Mouse (Mus musculus) liver, embryonic 13.5 days (tissue): ENCODE measurements around the gene Ano4. TPM values are rescaled to one million over a fixed set of nuclear protein-coding genes. Genes with fewer than 3 reads are reported as not detected.

Experiments used
- ATAC-seq: fragments of 200-750 bp; cut with Nextera tagmentation; 2 replicates; pipeline ENCODE4 v1.8.0; 2017; ENCODE audit warnings: low read depth, mild to moderate bottlenecking, moderate number of reproducible peaks, moderate library complexity
- DNase-seq: peaks from one replicate; pipeline ENCODE4 v3.0.0; 2022
- H3K27ac ChIP-seq: fragments of 300-500 bp; sonication (generic); 2 replicates; pipeline ENCODE4 v1.5.1; 2015; ENCODE audit warnings: moderate library complexity, mild to moderate bottlenecking, inconsistent platforms
- H3K27me3 ChIP-seq: fragments of 300-500 bp; sonication (generic); 2 replicates; pipeline ENCODE4 v1.6.1; 2015; ENCODE audit warnings: mild to moderate bottlenecking, inconsistent platforms
- H3K36me3 ChIP-seq: fragments of 300-500 bp; sonication (generic); 2 replicates; pipeline ENCODE4 v1.6.1; 2015; ENCODE audit warnings: mild to moderate bottlenecking, inconsistent platforms
- H3K4me1 ChIP-seq: fragments of 300-500 bp; sonication (generic); replicated peaks from 2 replicates; pipeline ENCODE4 v1.6.1; 2015; ENCODE audit warnings: inconsistent platforms
- H3K4me2 ChIP-seq: fragments of 300-500 bp; sonication (generic); 2 replicates; pipeline ENCODE4 v1.6.1; 2015; ENCODE audit warnings: inconsistent platforms, mild to moderate bottlenecking, moderate library complexity
- H3K4me3 ChIP-seq: fragments of 300-500 bp; sonication (generic); replicated peaks from 2 replicates; pipeline ENCODE4 v1.5.1; 2015; ENCODE audit warnings: mild to moderate bottlenecking, inconsistent platforms
- H3K9ac ChIP-seq: fragments of 300-500 bp; sonication (generic); 2 replicates; pipeline ENCODE4 v1.6.1; 2015; ENCODE audit warnings: mild to moderate bottlenecking, inconsistent platforms
- H3K9me3 ChIP-seq: fragments of 300-500 bp; sonication (generic); replicated peaks from 2 replicates; pipeline ENCODE4 v1.6.1; 2016; ENCODE audit warnings: inconsistent platforms
- WGBS: fragments of 180-500 bp; shearing (Covaris S2); methylation state at CpG from one replicate; pipeline ENCODE4 v1.1.7; 2015; ENCODE audit not compliant: insufficient replicate concordance; 5-methylcytosine and 5-hydroxymethylcytosine counted together
- polyA plus RNA-seq: library from polyadenylated mRNA; unstranded; fragments of >200 nt; fragmentation: Nextera tagmentation; extraction: Ambion mirVana; gene quantifications from 2 replicates; pipeline ENCODE4 v1.2.1, GENCODE M21; 2015

Ano4 gene
- polyA plus RNA-seq, 1 experiment from 2014 or later, result 0.18 TPM

GRCm38 (mm10) chr10:89008303-89008702 lies 336.3 kb downstream of the Ano4 start:
- no peak overlapping the region for H3K9ac ChIP-seq
- no peak overlapping the region for H3K27ac ChIP-seq
- no peaks in the 10 kb centered on the region for H3K4me1 ChIP-seq
- H3K9me3 ChIP-seq, result no peaks in the 10 kb centered on the region
- H3K4me3 ChIP-seq, result no peak overlapping the region
- no peaks in the 10 kb centered on the region for H3K36me3 ChIP-seq
- ATAC-seq (no peak), DNase-seq (no peak)
- no peak overlapping the region for H3K4me2 ChIP-seq
- H3K27me3 ChIP-seq, result no peaks in the 10 kb centered on the region
- 50% methylated on average over 1 of the region's 1 CpGs for WGBS

DNA sequence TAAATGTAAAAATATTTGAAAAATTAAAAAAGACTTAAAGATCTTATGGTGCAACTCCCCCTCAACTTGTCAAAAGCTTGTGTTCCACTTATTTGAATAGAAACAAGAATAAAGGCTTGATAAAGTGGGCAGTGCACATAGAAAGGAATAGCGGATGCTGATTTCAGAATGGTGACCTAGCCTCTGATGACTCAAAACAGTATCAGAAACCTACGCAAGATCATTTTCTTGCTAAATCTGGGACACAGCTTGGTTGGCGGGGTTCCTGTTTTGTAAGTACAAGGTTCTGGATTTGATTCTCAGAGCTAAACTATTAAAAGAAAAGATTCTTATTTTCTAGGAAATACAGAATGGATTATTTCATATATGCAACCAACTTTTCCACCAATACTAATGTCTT lies 340.0 kb downstream of the Ano4 start:
- DNase-seq (no peak), ATAC-seq (no peak)
- Histone ChIP-seq H3K27me3 (no peaks in the 10 kb centered on the region), H3K4me3 (no peak overlapping the region), H3K27ac (no peak overlapping the region), H3K4me2 (no peak overlapping the region), H3K9ac (no peak overlapping the region), H3K36me3 (no peaks in the 10 kb centered on the region), H3K9me3 (no peaks in the 10 kb centered on the region), H3K4me1 (no peaks in the 10 kb centered on the region)
- 83% methylated on average over 3 of the region's 3 CpGs for WGBS

DNA sequence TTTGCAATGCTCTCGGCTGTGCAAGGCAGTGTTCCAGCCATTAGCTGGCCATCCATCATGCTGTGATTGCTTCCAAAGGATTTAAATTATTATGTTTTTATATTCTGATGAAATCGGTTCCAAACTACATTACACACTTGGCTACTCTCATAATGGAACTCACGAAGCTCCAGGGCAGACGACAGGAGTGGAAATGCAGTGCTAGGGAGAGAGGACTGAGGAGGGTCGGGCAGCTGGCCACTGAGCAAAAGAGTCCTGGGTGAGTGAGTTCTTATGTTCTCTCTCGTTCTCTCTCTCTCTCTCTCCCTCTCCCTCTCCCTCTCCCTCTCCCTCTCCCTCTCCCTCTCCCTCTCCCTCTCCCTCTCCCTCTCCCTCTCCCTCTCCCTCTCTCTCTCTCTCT lies 357.6 kb downstream of the Ano4 start:
- H3K27me3 ChIP-seq, result no peaks in the 10 kb centered on the region
- H3K9ac ChIP-seq, result no peak overlapping the region
- H3K36me3 ChIP-seq, result no peaks in the 10 kb centered on the region
- DNase-seq (no peak), ATAC-seq (no peak)
- 56% methylated on average over 6 of the region's 6 CpGs for WGBS
- no peaks in the 10 kb centered on the region for H3K9me3 ChIP-seq
- no peak overlapping the region for H3K4me3 ChIP-seq
- no peaks in the 10 kb centered on the region for H3K4me1 ChIP-seq
- H3K4me2 ChIP-seq, result no peak overlapping the region
- H3K27ac ChIP-seq, result no peak overlapping the region

- H3K27ac ChIP-seq, result no peak overlapping the region
- H3K9me3 ChIP-seq, result no peaks in the 10 kb centered on the region
- 22% methylated on average over 8 of the region's 8 CpGs for WGBS
- H3K4me3 ChIP-seq, result no peak overlapping the region
- DNase-seq (no peak), ATAC-seq (no peak)
- H3K4me2 ChIP-seq, result no peak overlapping the region
- H3K9ac ChIP-seq, result no peak overlapping the region
- no peaks in the 10 kb centered on the region for H3K4me1 ChIP-seq
- no peaks in the 10 kb centered on the region for H3K36me3 ChIP-seq
- H3K27me3 ChIP-seq, result no peaks in the 10 kb centered on the region
These were observed 361.1 kb downstream of the Ano4 start for GRCm38 (mm10) chr10:88983444-88983843.

DNA sequence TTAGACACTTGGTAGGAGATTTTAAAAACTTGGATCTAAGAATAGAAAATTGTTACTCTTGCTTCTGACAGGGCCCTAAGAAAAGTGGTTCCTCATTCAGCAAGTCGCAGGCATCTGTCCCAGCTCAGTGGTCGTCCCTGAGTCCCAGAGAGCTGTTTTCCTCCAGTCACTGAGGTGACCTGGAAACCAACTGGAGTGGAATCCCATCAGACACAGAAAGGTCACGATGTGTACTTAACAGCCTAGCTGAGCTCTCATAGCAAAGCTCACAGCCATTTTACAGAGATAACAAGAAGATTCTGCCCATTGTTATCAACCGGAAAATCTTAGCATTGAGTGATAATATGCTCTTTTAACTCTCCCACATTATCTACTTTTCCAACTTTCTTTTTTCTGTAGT lies 365.1 kb downstream of the Ano4 start:
- no peak for DNase-seq
- no peak for ATAC-seq
- WGBS, result 64% methylated on average over 4 of the region's 4 CpGs

DNA sequence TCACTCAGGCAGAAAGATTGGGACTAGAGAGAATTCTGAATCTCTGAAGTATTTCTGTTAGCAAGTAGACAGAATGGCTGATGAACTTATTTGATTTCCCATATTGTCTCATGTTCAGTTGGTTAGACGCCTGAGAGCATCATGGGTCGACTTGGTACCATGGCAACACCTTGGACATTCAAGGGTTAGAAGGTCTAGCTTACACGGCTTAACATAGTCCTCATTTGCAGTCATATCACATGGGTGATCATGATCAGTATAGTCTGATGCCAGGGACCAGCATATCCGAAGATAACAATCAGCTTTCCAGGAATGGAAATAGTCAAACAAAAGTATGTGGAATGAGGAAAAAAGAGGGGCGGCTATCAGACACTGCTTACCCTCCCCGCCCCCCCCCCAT lies 365.6 kb downstream of the Ano4 start:
- H3K4me3 ChIP-seq, result no peak overlapping the region
- no peak for ATAC-seq
- no peaks in the 10 kb centered on the region for H3K4me1 ChIP-seq
- H3K9me3 ChIP-seq, result no peaks in the 10 kb centered on the region
- DNase-seq, result no peak
- no peaks in the 10 kb centered on the region for H3K27me3 ChIP-seq
- WGBS, result 62% methylated on average over 6 of the region's 6 CpGs
- H3K9ac ChIP-seq, result no peak overlapping the region
- H3K4me2 ChIP-seq, result no peak overlapping the region
- no peak overlapping the region for H3K27ac ChIP-seq
- H3K36me3 ChIP-seq, result no peaks in the 10 kb centered on the region

More for the DNA sequence above, 365.1 kb downstream of the Ano4 start:
- Histone ChIP-seq H3K4me1 (no peaks in the 10 kb centered on the region), H3K4me2 (no peak overlapping the region), H3K9ac (no peak overlapping the region), H3K4me3 (no peak overlapping the region), H3K27ac (no peak overlapping the region), H3K36me3 (no peaks in the 10 kb centered on the region), H3K27me3 (no peaks in the 10 kb centered on the region), H3K9me3 (no peaks in the 10 kb centered on the region)

- peaks cover 4% of the 10 kb centered on the region; the same call in 1 of the 2 replicates for H3K9me3 ChIP-seq
- 57% methylated on average over 7 of the region's 7 CpGs for WGBS
- no peaks in the 10 kb centered on the region for H3K27me3 ChIP-seq
- H3K36me3 ChIP-seq, result no peaks in the 10 kb centered on the region
- H3K9ac ChIP-seq, result no peak overlapping the region
- DNase-seq (no peak), ATAC-seq (no peak)
- no peak overlapping the region for H3K27ac ChIP-seq
- no peaks in the 10 kb centered on the region for H3K4me1 ChIP-seq
- H3K4me3 ChIP-seq, result no peak overlapping the region
- H3K4me2 ChIP-seq, result no peak overlapping the region
These were observed 373.4 kb downstream of the Ano4 start for GRCm38 (mm10) chr10:88970951-88971725.

DNA sequence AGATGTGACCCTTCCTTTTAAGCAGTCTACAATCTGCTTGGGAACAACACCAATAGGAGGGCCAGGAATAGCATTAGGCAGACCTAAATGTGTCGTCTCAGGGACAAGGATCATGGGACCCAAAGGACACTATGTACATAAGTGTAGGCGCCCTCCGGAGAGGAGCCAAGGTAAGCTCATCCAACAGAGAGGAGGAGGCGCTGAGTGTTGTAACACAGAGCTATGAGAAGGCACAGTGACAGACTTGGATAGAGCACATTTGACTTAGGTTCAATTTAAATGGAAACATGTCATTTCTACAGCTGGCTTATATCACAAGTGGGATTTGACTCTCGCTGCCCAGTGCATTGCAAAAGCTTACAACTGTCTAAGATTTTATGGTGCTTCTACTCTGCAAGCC lies 376.0 kb downstream of the Ano4 start:
- Histone ChIP-seq H3K27me3 (no peaks in the 10 kb centered on the region), H3K4me3 (no peak overlapping the region), H3K36me3 (no peaks in the 10 kb centered on the region), H3K9me3 (peaks cover 4% of the 10 kb centered on the region; the same call in 1 of the 2 replicates), H3K9ac (no peak overlapping the region), H3K27ac (no peak overlapping the region), H3K4me1 (no peaks in the 10 kb centered on the region), H3K4me2 (no peak overlapping the region)
- WGBS, result 77% methylated on average over 5 of the region's 5 CpGs
- ATAC-seq, result no peak
- DNase-seq, result no peak

DNA sequence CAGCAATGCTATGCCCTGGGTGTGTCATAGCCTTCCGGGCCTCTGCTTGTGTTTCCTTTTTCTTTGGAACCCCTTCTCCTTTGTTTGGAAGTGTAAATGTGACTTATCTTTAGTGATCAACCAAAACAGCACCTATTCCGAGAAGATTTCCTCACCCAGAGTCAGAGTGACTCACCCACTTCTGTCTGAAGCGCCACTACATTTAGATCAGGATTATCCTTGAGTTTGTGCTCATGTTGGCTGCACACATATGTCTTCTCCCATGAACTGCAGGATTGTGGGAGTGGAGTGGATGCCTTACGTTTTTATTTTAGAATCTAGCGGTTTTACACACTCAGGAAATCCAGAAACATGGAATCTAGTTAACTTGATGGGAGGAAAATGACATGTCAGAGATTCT lies 383.8 kb downstream of the Ano4 start:
- Histone ChIP-seq H3K27ac (no peak overlapping the region), H3K27me3 (no peaks in the 10 kb centered on the region), H3K36me3 (no peaks in the 10 kb centered on the region), H3K4me1 (no peaks in the 10 kb centered on the region), H3K9ac (no peak overlapping the region), H3K9me3 (no peaks in the 10 kb centered on the region), H3K4me2 (no peak overlapping the region), H3K4me3 (no peak overlapping the region)
- no peak for DNase-seq
- 51% methylated on average over 5 of the region's 5 CpGs for WGBS
- no peak for ATAC-seq

- Histone ChIP-seq H3K27ac (no peak overlapping the region), H3K9ac (no peak overlapping the region), H3K4me1 (no peaks in the 10 kb centered on the region), H3K9me3 (0 out of 2 replicates have a peak, but pooled peaks cover 3% of the 10 kb centered on the region), H3K36me3 (no peaks in the 10 kb centered on the region), H3K4me2 (no peak overlapping the region), H3K27me3 (no peaks in the 10 kb centered on the region), H3K4me3 (no peak overlapping the region)
- ATAC-seq, result no peak
- no peak for DNase-seq
- WGBS, result 59% methylated on average over 4 of the region's 4 CpGs
These were observed 394.3 kb downstream of the Ano4 start for GRCm38 (mm10) chr10:88950297-88950653.

DNA sequence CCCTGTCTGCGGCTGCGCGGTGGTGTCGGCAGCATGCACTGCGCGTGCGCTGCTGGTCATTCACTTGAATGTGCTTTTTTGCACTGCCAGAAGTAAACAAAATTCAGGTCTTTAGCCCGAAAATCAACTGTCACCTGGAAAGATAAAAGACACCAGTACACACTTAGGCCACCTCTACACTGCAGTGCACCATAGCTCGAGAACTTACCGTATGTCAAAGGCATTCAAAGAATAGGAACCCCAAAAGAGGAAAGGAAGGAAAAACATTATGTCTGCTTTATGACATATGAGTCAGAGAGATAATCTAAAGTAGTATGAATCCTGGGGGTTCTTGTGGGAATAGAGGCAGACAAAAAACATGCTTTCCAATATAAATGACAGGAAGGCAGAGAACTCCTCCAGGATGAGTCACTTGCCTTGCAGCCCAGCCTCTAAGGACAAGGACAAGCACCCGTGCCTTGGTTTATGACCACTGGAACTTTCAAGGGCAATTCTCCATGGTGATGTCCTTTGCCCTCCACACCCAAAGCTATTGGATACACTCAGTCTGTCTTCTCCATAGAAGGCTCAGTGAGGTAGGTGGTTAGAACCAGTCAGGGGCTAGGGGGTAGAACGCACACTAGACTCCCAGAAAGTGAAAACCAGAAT lies 394.8 kb downstream of the Ano4 start:
- no peak overlapping the region for H3K4me3 ChIP-seq
- 0 out of 2 replicates have a peak, but pooled peaks cover 3% of the 10 kb centered on the region for H3K9me3 ChIP-seq
- no peak overlapping the region for H3K9ac ChIP-seq
- DNase-seq (no peak), ATAC-seq (no peak)
- H3K4me1 ChIP-seq, result no peaks in the 10 kb centered on the region
- 70% methylated on average over 12 of the region's 12 CpGs for WGBS
- H3K36me3 ChIP-seq, result no peaks in the 10 kb centered on the region
- H3K27me3 ChIP-seq, result no peaks in the 10 kb centered on the region
- no peak overlapping the region for H3K27ac ChIP-seq
- H3K4me2 ChIP-seq, result no peak overlapping the region
